Mouse (Mus musculus) kidney, postnatal 10 days (tissue): Measurements from ENCODE around the gene Mthfr.
A peak's percentile ranks its signal among the peaks of the same experiment; 100 is the strongest.
"Not testable (repeated sequence)": the region's sequence is repeated elsewhere in the genome, so short reads cannot be mapped to it uniquely, and the experiment has no call there.

Source experiments
- DNase-seq: peaks from one replicate; pipeline ENCODE4 v3.0.0; 2021; ENCODE audit warnings: mixed read lengths

The Mthfr gene

GRCm38 (mm10) chr4:148040029-148040830 lies 1.4 kb downstream of the Mthfr start:
- no peak for DNase-seq

DNA sequence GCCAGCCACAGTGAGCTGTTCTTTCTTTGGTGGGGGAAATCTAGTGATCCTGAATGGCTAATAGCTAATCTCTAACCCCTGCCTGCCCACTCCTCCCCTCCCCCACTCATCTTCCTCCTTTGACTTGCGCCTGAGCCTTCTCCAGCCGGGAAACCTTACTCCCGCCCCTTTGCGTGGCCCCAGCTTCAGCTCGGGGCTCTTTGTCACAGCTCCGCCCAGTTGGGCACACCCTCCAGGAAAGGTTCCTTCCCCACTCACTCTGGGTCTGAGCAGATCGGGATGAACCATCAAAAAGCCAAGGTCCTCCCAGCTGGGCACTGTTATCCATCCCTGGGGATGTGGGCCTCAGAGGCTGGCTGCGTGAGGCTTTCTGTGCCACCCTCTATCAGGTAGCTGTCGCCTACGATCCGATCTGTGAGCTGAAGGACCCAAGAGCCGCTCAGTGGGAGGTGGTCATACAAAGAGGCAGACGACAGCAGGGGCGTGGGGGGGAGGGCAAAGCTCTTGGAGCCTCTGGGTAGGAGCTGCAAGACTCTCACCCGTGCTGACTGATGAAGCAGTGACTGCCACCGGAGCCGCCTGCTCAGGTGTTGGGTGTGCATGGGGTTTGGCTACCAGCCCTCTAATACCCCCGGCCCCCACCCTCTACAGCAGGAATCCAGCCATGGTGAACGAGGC lies 2.2 kb downstream of the Mthfr start:
- DNase-seq, result peak; percentile 89

DNA sequence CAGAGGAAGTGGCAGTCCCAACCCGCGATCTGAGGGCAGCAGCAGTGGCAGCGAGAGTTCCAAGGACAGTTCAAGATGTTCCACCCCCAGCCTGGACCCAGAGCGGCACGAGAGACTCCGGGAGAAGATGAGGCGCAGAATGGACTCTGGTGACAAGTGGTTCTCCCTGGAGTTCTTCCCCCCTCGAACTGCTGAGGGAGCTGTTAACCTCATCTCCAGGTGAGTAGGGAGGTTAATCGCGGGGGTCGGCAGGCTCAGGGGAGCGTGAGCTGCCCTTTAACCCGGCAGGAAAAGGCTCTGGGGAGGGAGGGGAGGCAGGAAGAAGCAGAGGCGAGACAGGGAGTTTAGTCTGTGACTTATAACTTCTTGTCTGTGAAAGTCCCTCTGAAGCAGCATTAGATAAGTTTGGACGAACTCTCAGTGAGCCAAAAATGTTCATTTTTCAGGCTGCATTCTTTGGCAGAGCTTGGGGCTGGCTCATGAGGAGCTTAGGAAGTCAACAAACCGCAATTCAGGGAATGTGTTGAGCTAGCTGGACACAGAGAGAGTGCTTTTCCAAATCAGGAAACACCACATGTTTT lies 2.8 kb downstream of the Mthfr start:
- peak; percentile 63 for DNase-seq

DNA sequence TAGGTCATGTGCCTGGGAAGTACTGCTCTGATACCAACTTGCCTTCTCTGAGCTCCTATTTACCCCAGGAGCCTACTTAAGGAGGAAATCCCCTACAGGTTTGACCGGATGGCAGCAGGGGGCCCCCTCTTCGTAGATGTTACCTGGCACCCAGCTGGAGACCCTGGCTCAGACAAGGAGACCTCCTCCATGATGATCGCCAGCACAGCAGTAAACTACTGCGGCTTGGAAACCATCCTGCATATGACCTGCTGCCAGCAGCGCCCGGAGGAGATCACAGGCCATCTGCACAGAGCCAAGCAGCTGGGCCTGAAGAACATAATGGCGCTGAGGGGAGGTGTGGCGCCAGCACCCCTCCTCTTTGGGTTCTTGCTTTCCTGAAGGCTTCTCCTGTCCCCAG lies 4.5 kb downstream of the Mthfr start:
- not testable (repeated sequence) for DNase-seq

- DNase-seq, result no peak
Observed at GRCm38 (mm10) chr4:148044113-148044512, 5.2 kb downstream of the Mthfr start.

GRCm38 (mm10) chr4:148046450-148047031 lies 7.7 kb downstream of the Mthfr start:
- no peak for DNase-seq

GRCm38 (mm10) chr4:148050396-148050914 lies 11.6 kb downstream of the Mthfr start:
- DNase-seq, result not testable (repeated sequence)

- DNase-seq, result no peak
Observed at GRCm38 (mm10) chr4:148051046-148051776, 12.3 kb downstream of the Mthfr start.

DNA sequence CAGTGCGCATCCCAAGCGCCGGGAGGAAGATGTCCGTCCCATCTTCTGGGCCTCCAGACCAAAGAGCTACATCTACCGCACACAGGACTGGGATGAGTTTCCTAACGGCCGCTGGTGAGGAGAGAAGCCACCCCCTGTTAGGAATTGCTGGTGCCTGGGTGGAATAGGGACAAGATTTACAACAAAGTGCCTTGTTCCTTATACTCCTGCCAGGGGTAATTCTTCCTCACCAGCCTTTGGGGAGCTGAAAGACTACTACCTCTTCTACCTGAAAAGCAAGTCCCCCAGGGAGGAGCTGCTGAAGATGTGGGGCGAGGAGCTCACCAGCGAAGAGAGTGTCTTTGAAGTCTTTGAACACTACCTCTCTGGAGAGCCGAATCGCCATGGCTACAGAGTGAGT lies 13.0 kb downstream of the Mthfr start:
- no peak for DNase-seq

DNA sequence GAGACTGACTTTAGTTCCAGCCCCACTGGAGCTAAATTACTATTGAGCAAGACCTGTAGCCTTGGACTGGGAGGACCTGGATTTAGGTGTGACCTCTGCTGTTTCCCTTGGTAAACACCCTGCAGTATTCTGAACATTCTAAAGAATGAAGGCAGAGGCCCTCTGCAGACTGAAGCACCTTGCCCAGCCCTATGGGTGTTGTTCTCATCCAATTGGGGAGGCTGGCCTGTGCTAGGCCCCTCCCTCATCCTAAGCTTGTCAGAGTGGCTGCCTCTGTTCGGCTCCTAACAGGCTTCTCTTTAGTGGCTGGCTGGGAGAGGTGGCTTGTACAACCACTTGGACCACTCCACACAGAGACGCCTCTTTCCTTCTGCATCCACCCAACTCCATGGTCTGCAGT lies 14.1 kb downstream of the Mthfr start:
- no peak for DNase-seq

GRCm38 (mm10) chr4:148053417-148053920 lies 14.6 kb downstream of the Mthfr start:
- DNase-seq, result no peak

- no peak for DNase-seq
Observed at GRCm38 (mm10) chr4:148054961-148055695, 16.3 kb downstream of the Mthfr start.

DNA sequence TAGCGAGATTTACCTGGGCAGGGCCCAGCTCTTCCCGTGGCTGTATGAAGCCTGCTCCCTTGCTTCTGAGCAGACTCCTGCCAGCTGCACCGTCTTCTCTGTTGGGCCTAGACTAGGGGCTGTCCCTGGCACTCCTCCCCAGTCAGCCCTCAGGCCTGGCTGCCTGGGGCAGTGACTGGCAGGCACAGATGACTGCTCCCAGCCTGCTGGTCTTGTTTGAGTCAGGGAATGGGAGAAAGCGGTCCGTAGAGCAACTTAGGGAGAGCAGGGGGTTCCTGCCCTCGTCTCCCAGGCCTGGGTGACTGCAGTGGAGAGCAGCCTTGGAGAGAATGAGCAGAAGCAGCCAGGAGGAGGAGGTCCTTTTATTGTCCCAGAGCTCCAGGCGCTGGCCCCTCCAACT lies 17.4 kb downstream of the Mthfr start:
- no peak for DNase-seq

GRCm38 (mm10) chr4:148056801-148057200 lies 17.9 kb downstream of the Mthfr start:
- peak; percentile 67 for DNase-seq

- DNase-seq, result no peak
Observed at GRCm38 (mm10) chr4:148057661-148058209, 18.9 kb downstream of the Mthfr start.

GRCm38 (mm10) chr4:148058218-148058819 lies 19.4 kb downstream of the Mthfr start:
- DNase-seq, result no peak

DNA sequence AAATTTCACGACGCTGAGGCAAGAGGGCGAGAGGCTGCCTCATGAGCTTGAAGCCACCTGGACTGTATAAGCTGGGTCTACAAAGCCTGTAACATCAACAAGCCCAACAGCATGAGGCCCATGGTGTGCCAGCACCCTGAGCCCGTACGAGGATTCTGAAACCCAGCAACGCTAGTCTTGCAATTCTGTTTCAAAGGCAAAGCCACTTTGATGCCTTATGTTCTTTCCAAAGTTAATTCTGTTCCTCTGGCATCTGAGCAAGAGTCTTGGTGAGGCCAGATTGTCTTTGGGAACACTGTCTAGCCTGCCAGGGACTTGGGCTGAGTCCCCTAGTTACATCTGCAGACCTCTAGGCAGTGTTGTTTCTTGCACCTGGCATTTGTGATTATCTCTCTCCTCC lies 20.1 kb downstream of the Mthfr start:
- no peak for DNase-seq

- DNase-seq, result peak; percentile 71
Observed at GRCm38 (mm10) chr4:148060120-148061085, 21.5 kb downstream of the Mthfr start.

DNA sequence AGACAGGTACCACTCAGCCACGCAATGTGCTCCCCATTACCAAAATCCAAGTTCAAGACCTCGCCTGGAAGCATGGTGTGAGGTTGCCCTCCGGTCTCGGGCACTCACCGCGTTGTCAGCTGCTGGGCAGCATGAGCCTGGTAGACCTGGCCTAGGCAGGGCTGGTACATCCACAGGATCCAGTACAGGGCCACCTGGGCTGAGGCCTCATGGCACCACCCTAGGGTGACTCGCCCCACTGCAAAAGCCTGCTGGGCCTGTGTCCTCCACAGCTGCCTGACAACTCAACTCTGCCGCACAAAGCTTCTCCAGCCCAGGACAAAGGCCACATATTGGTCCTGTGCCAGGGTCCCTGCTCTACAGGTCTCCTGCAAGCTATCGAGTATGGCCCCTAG lies 22.2 kb downstream of the Mthfr start:
- DNase-seq, result no peak
